Mouse (Mus musculus) heart, postnatal 4 days (tissue): ENCODE data around the gene Krt13. TPM values are rescaled to one million over a fixed set of nuclear protein-coding genes. Genes with fewer than 3 reads are reported as not detected.

Experiments
- DNase-seq: peaks from one replicate; pipeline ENCODE4 v3.0.0; 2021
- total RNA-seq, 2 experiments: library from RNA; stranded (reverse); gene quantifications; 2 replicates each; pipeline ENCODE4 v1.2.3; 2021

Gene Krt13
- not detected for total RNA-seq

GRCm38 (mm10) chr11:100121466-100121865 lies at the start of gene Krt13:
Krt13 (minus strand) TSS chr11:100121566.
- DNase-seq = no peak

DNA sequence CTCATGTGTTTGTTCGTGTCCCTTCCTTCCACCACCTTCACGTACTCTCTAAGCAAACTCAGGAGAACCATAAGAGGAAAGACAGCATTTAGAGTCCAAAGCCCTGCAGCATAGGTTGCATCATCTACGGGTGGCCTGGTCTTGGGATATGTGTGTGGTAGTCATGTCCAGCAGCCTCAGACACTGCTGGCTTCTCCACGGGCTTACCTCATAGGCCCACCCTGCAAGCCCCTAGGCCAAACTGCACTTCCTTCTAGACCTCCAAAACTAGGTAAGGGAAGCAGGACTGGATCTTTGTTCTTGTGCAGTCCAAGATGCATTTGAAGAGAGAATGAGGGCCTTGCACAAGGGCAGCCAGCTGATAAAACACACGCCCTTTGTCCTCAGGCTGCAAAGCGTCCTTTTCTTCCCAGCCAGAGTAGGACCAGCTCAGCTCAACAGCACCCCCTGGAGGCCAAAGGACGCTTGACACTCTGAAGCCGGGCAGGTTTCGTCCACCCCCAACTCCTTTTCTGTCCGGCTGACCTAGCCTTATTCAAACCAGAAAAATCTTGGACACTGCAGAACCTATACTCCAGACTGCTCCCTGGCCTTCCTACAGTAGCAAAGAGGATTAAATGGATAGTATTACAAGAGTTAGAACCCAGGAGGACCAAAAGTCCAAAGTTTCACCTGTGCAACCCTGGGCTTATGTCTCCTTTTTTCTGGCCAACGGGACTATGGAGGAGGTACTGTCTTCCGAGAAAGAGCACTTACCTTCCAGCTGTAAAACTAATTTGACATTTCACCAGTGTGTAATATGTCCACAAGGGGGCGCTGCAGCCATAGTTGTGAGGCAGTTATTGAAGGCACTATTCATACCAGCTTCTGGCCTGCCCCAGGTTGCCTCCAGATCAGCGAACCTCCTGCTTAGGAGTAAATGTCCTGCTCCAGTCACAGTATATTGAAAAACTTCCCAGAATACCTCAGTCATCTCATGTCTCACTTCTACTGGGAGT lies 47.7 kb upstream of the Krt13 start:
- peak; percentile 87 for DNase-seq

DNA sequence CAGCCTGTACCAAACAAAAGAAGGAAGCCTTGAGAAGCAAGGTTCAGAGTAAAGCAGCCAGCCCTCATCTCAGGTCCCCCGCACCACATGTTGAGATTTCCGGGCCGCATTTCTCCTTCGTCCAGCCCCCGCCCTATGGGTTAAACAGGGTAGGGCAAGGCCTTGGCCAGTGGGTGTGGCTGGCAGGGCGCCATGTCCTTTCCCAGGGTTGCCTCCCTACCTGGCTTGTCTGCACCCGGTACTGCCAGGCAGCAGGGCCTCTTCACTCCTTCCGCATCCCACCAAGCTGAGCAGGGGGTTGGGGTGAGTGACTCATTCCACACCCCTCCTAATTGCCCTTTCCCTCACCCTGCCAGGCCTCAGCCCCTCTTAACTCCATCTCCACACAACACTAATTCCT lies 46.7 kb upstream of the Krt13 start:
- peak; percentile 67 for DNase-seq

DNA sequence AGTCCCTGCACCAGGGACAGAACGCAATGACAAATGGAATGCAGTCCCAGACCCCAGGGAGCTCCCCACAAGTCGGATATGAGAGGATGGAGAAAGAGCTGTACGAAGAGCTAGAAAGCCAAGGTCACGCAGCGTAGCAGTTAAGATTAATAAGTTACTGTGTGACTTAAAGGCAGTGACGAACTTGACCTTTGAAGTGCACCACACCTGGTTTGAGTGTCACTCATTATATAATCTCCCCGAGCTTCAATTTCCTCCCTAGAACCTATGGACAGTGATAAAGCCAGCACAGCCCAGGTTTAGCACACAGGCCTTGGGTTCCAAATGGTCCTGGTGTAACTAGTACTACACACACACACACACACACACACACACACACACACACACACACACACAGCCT lies 43.0 kb upstream of the Krt13 start:
- DNase-seq = no peak

GRCm38 (mm10) chr11:100157908-100158477 lies 36.6 kb upstream of the Krt13 start:
- no peak for DNase-seq

GRCm38 (mm10) chr11:100157331-100157730 lies 36.0 kb upstream of the Krt13 start:
- no peak for DNase-seq

- no peak for DNase-seq
Measured at GRCm38 (mm10) chr11:100155497-100156255, 34.3 kb upstream of the Krt13 start.

DNA sequence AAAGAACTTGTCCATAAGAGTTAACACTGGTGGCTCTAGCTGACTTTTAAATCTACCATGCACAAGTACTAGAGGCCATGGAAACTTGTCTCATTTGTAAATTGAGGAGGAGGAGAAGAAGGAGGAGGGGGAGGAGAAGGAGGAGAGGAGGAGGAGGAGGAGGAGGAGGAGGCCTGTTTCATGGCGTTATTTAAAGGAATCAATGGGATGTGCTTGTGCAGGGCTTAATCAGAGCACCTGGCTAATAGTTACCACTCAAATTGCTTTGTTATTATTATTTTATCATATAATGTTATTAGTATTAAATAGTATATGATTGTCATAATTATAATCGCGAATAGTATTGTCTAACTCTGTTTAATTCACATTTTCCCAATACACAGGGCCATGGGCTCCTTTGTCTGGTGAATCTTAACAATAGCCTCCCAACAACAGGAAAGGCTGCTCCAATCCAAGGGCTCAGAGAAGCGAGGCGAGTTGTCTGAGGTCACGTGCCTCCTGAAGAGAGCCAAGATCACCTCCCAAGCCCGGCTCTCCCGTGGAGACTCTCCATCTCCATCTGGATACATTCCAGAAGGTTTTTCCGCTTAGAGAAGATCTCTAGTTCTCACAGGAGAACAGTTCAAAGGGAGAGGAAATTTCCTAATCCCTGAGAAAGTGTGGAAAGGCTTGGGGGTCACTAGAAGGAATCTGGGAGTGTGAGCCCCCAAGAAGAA lies 27.4 kb upstream of the Krt13 start, which contains the start of gene Krt19:
TSS of gene Krt19 (minus strand) at position 51 of the 716 bp plus-strand sequence.
- DNase-seq = no peak

- no peak for DNase-seq
Measured at GRCm38 (mm10) chr11:100147566-100148353, 26.4 kb upstream of the Krt13 start.

- peak; percentile 16 for DNase-seq
Measured at GRCm38 (mm10) chr11:100145858-100146560, 24.6 kb upstream of the Krt13 start.

DNA sequence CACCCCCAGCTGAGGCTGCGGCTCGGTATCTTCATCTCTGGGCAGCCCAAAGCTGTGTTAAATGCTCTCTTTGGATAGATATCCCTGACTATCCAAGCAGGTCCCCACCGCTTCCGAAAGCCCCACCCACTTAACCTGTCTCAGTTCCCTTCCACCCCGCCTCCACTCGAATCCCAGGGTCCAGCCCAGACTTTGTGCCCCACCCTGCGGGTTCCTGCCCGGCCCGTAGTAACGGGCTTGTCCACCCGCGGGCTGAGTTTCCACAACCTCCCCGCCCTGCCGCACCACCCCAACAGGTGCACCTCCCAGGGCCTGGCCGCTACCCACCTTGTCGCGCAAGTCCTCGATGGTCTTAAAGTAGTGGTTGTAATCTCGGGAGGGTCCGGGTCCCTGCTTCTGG lies 23.7 kb upstream of the Krt13 start:
- no peak for DNase-seq

DNA sequence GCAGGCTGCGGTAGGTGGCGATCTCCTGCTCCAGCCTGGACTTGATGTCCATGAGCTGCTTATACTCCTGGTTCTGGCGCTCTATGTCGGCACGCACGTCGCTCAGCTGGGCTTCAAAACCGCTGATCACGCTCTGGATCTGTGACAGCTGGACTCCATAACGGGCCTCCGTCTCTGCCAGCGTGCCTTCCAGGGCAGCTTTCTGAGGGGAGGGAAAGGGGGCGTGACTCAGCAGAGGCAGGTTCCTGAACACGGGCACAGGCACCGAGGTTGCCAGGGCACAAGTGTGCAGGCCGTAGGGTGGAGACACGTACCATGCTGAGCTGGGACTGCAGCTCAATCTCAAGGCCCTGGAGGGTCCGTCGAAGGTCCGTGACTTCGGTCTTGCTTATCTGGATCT lies 19.6 kb upstream of the Krt13 start:
- DNase-seq = no peak

DNA sequence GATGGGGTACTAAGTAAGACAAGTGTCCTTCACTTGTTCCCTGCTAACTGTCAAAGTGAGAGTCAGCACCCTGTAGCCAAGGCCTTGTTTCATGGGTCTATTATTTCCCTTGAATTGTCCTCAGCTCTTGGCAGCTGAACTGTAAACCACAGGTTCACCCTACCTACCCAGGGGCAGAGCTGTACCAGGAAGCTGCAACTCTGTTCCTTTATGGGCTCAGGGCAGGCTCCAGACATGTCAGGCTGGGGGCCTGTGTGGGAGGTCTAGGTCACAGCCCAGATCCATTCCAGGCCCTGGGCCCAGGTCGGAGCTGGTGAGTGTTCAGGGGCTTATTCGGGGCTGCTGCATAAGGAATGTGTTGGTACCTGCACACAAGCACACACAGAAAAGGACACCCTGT lies 18.0 kb upstream of the Krt13 start:
- DNase-seq = no peak

GRCm38 (mm10) chr11:100138809-100139208 lies 17.4 kb upstream of the Krt13 start:
- DNase-seq = no peak

DNA sequence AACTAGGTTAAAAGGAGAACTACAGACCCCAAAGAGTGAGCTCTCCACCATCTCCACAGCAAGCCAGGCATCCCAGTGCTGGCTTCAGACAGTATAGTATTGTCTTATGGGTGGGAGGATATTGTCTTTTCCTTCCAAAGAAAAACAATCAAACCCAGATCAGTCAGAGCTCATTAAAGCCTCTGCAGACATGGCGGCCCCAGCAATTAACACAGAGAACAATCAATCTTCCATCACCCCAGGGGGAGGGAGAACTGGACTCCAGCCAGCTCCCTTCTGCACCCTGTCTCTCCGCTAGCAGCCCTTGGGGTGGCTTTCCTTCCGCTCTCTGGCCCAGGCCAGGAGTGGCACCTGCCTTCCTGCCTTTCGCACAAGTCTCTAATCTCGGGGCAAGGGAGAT lies 16.3 kb upstream of the Krt13 start:
- no peak for DNase-seq

GRCm38 (mm10) chr11:100136559-100136958 lies 15.2 kb upstream of the Krt13 start:
- no peak for DNase-seq

GRCm38 (mm10) chr11:100135731-100136130 lies 14.4 kb upstream of the Krt13 start, which contains the start of gene Krt15:
Krt15 (minus strand) TSS chr11:100135928.
- no peak for DNase-seq

DNA sequence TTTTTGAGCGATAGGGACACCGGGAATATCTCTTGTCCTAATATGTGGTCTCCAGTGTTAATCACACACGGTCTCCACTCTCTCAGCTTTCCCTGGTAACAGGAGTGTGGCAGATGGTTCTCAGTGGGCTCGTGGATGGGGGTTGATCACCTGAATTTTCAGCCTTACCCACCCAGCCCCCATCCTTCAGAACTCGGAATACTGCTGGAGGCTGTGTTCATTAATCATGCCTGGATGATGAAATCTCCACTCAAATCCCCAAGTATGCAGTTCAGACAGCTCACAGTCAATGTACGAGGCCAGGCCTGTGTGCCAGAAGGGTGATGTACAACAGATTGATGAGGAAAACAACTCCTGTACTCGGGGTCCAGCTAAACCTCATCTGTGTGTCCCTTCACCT lies 3.5 kb upstream of the Krt13 start:
- DNase-seq = no peak

DNA sequence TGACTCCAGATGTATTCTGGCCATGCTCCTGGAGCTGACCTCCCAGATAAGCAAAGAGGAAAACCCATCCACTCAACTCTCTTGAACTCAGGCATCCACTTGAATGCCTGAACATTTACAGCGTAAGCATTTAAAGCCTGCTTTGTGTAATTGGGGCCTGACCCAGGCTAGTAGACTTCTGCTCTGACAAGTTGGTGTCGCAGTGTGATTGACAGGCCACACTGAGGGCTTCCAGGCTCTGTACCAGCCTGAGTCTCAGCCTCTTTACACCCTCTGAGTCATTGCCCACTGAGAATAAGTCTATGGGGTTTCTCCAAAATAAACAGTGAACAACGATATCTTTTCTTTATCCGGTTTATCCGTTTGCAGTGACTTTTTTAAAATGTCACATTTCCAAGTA lies 1.0 kb downstream of the Krt13 start:
- no peak for DNase-seq

- no peak for DNase-seq
Measured at GRCm38 (mm10) chr11:100113742-100114029, 7.7 kb downstream of the Krt13 start.
